Mouse (Mus musculus) left cerebral cortex, postnatal 4 days (tissue): Measurements from ENCODE around the gene Zdhhc5. TPM values are rescaled to one million over a fixed set of nuclear protein-coding genes. Genes with fewer than 3 reads are reported as not detected.
"Not testable (repeated sequence)": the region's sequence is repeated elsewhere in the genome, so short reads cannot be mapped to it uniquely, and the experiment has no call there.

ENCODE experiments used
- DNase-seq: peaks from one replicate; pipeline ENCODE4 v3.0.0-alpha.2; 2022
- intact Hi-C: fragments of 180-260 bp; cut with DNase I; formaldehyde crosslinking; loops from one replicate; pipeline ENCODE4 v1.15.1; 2025
- total RNA-seq, 2 experiments: library from RNA; stranded (reverse); gene quantifications; 2 replicates each; pipeline ENCODE4 v1.2.3; 2021

The Zdhhc5 gene
- total RNA-seq, 2 experiments from 2014 or later, result 34.2 to 34.8 TPM

DNA sequence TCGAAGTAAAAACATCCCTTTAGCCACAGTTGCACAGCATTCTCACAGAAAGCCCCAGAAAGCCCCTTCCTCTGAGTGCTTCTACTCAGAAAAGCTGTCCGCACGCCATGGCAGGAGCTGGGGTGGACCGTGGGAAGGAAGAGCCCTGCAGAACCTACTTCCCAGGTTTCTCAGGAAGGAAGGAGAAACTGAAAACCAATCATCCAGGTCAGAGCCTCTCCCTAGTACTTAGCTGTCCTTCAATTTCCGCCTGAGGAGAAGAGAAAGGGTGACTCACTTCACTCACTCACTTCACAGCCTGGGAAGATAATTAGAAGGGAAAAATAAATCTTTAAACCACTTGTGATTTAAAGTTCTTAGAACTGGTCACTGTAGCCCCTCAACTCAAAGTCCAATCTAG lies 10.7 kb downstream of the Zdhhc5 start:
- intact Hi-C loops, result no loop called here
- no peak for DNase-seq

- intact Hi-C loops, result no loop called here
- DNase-seq, result no peak
Measured at GRCm38 (mm10) chr2:84703497-84703896, 11.5 kb downstream of the Zdhhc5 start.

- intact Hi-C loops, result loop anchor here (10.0 kb wide), 1 partner anchor 90 kb away; no protein-coding TSS in a partner anchor
- no peak for DNase-seq
Measured at GRCm38 (mm10) chr2:84695007-84695695, 19.8 kb downstream of the Zdhhc5 start.

GRCm38 (mm10) chr2:84690050-84690449 lies 24.9 kb downstream of the Zdhhc5 start:
- DNase-seq, result no peak
- intact Hi-C loops, result loop anchor here (10.0 kb wide), 1 partner anchor 85 kb away; no protein-coding TSS in a partner anchor

DNA sequence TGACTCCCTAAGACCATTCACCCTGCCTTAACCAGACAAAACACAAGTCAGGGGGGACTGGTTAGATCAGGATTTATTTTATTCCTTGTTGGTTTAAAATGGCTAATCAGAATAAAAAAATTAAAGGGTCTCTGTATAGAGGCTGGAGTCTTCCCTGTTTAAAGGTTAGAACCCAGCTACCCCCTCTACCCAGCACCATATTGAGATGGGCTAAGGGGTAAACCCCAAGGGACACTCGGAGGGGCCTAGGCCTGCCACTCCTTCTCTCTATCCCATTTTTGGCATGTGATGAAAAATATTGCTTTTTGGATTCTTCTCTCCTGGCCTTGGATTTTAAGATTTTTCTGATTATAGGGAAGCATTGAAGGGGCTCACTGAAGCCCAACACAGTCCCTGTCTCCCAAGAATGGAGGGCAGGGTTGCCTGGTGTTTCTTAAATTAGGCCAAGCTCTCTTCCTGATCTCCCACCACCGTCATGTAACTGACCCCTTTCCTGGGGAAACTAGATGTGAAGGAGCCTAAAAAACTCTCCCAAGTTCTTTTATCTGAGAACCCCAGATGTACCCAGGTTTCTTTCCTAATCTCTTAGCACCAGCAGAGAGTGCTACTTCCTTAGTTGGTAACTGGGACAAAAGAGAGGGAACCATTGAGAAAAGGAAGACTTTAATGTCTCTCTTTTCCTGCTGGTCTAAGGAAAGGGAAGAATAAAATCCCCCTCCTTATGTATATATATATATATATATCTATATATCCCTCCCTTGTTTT lies 26.7 kb downstream of the Zdhhc5 start:
- intact Hi-C loops, result no loop called here
- DNase-seq, result no peak

DNA sequence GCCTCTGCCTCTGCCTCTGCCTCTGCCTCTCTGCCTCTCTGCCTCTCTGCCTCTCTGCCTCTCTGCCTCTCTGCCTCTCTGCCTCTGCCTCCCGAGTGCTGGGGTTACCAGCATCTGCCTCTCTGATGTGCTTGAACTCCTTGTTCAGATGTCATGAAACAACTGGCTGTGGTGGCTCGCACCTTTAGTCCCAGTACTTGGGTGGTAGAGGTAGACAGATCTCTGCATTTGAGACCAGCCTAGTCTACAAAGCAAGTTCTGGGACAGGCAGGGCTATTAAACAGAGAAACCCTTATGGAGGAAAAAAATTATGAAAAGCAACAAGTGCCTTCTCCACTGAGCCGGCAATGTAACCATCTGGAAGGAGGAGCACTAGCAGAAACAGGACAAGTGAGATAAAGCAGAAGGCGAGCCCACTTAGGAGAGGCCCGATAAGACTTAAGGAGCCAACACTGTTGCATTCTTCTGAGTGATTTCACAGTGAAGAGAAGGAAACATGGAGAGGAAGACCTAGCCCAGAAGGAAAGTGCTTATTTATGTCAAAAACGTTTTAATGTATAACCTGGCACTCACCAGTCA lies 32.3 kb downstream of the Zdhhc5 start:
- intact Hi-C loops, result no loop called here
- DNase-seq, result no peak

GRCm38 (mm10) chr2:84679016-84679415 lies 36.0 kb downstream of the Zdhhc5 start, which contains the start of gene Tmx2:
Tmx2 (minus strand) TSS chr2:84679140.
- no peak for DNase-seq
- intact Hi-C loops, result no loop called here

GRCm38 (mm10) chr2:84677968-84678880 lies 36.8 kb downstream of the Zdhhc5 start, which contains the start of the genes Gm28635 and Med19:
Gm28635 (minus strand) TSS chr2:84678041.
Med19 (plus strand) TSS chr2:84678402.
- intact Hi-C loops, result no loop called here
- peak; percentile 90 for DNase-seq

DNA sequence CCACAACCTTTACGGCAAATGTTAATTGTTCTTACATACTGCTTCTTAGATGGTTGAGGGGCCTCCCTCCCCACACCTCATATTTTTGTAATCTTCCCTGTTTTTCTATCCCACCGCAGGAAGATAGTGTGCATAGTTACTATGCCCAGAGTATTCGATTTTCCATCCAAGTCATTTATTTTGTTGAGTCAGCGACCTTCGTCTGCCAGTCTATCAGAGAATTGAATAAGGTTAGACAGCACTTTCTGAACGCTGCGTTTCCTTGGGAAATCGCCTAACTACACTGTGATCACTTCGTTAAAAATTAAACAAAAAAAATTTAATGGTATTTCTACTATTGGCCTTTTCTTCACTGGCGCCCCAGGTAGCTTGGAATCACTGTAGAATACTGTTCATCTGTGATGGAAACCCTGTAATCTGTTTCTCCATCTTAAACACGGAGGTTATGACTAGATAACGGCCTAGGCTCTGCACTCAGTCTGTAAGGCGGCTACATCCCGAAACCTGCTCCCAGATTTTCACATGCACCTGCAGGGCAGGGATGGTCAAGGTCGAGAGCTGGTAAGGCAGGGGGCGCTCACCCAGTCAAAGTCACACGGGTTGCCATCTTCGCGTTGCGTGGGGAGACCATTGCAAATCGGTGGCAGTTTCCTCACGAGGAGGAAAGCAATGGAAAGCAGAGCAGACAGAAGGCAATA lies 37.6 kb downstream of the Zdhhc5 start:
- DNase-seq, result no peak
- intact Hi-C loops, result no loop called here

DNA sequence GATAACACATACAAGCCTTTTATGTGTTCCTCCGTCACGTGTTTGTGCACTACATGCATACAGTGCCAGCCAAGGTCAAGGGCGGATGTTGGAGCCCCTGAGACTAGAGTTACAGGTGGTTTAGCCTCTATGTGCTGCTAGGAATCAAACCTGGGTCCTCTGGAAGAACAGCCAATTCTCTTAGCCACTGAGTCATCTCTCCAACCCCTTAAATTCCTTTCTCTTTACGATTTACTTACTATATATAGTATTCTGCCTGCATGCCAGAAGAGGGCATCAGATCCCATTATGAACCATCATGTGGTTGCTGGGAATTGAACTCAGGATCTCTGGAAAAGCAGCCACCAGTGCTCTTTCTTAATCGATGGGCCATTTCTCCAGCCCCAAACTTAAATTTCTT lies 43.4 kb downstream of the Zdhhc5 start:
- DNase-seq, intact Hi-C loops: not testable (repeated sequence)

- DNase-seq, result peak; percentile 93
- intact Hi-C loops, result no loop called here
Measured at GRCm38 (mm10) chr2:84670569-84670933, 44.4 kb downstream of the Zdhhc5 start, which contains the start of gene Selenoh. Selenoh (minus strand) TSS chr2:84670770.

DNA sequence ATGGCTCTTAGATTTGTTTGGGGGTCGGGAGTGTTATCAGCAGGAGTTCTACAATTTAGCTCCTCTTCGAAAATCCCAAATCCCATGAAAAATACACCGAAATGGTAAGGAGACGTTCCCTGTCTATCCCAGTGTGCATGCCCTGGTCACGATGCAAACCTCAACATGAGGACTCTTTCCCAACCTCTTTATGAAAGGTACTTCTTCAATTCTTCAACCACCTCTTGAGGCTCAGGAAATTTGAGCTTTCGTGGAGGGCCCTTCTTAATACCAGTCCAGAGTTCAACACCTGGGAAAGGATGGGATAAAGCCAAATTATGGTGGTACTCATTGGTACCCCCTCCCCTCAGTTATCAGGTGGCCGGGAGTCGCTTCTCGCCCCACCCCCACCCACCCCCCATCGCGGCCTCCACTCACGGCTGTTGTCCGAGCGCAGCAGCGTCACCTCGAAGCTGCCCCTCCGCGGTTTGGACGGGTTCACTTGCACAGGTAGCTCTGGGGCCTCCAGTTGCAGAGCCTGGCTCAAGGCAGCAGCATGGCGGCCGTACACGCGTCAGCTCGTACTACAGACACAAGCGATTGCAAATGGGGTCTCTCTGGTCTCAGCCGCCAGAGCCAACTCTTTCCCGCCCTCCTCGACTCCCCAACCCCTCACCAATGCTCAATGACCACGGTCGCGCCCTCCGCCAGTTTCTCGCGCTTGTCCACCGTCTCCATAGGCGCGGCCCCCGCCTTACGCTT lies 45.0 kb downstream of the Zdhhc5 start:
- no peak for DNase-seq
- intact Hi-C loops, result no loop called here

DNA sequence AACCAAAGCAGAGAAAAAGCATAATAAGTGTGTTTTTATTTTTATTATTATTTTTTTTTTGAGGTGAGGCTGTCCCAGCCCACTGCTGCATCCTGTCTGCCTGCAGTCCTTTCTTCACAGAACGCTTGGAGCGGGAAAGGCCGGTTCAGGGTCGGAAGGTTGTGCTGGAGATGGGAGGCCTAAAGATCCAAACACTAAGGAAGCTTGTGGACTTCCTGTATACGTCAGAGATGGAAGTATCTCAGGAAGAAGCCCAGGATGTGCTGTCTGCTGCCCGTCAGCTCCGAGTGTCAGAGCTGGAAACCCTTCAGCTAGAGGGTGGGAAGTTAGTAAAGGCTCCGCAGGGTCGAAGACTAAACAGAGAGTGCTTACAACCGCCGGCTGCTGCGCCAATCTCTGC lies 48.9 kb downstream of the Zdhhc5 start:
- no peak for DNase-seq
- intact Hi-C loops, result no loop called here

DNA sequence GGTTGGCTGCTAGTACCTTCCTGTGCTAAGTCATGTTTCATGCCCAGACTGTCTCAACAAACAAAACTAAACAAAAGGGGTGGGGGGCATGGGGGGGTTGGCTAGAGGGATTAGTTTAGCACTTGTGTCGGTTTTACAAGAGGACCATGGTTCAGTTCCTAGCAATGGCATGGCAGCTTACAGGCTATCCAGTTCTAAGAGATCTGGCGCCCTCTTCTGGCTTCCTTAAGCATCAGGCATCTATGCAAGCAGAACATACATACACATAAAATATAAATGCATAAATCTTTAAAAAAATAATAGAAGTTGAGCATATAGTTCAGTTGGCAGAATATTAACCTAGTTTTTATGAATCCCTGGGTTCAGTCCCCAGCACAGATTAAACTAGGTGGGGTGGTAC lies 52.1 kb downstream of the Zdhhc5 start:
- intact Hi-C loops, result loop anchor here (5.0 kb wide), 2 partner anchors 46 to 206 kb away; no protein-coding TSS in a partner anchor
- DNase-seq, result peak; percentile 51

- intact Hi-C loops, result loop anchor here (5.0 kb wide), 2 partner anchors 43 to 203 kb away; no protein-coding TSS in a partner anchor
- no peak for DNase-seq
Measured at GRCm38 (mm10) chr2:84660253-84660652, 54.7 kb downstream of the Zdhhc5 start.

DNA sequence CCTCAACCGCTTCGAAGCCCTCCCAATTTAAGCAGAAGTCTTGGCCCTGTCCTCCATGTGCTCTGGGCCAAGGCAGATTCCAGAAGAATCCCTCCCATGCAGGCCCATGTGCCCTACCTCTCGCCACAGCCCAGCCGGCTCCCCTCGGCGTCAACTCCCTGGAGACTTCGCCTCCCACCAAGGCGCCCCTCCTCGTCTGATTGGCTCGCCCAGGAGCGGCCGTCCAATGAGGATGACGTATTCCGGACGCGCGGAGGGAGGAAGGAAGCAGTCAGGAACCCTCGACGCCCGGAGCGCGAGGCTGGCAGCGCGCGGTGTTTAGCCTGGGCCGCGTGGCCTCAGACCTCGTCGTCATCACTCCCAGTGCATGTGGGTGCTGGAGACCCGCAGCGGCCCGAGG lies 56.2 kb downstream of the Zdhhc5 start, which contains the start of gene Btbd18:
TSS of gene Btbd18 (plus strand) at position 274 of the 400 bp plus-strand sequence.
- DNase-seq, result no peak
- intact Hi-C loops, result no loop called here

GRCm38 (mm10) chr2:84655864-84656263 lies 59.1 kb downstream of the Zdhhc5 start:
- no peak for DNase-seq
- intact Hi-C loops, result no loop called here

DNA sequence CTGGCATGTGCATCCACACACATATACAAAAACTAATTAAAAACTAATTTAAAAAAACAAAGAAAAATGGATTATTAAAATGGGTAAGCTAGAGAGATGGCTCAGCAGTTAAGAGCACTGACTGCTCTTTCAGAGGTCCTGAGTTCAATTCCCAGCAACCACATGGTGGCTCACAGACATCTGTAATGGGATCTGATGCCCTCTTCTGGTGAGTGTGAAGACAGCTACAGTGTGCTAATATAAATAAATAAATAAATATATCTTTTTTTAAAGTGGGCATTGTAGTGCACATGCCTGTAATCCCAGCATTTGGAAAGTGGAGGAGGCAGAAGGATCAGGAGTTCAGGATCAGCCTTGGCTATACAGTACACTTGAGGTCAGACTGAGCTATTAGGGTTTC lies 61.6 kb downstream of the Zdhhc5 start:
- no peak for DNase-seq
- intact Hi-C loops, result no loop called here
